Mouse (Mus musculus) stomach, embryonic 15.5 days (tissue): ENCODE measurements at regions not wholly inside any gene's neighbourhood (a gene's known extent, or its start where the extent isn't known, plus 50 kb on each side); places are given as distances from the start of the nearest gene placed in this dataset.

Source experiments
- ATAC-seq: fragments of 200-750 bp; cut with Nextera tagmentation; 2 replicates; pipeline ENCODE4 v1.8.0; 2017; ENCODE audit warnings: low read depth, moderate number of reproducible peaks, moderate TSS enrichment; ENCODE audit not compliant: insufficient read depth, low FRiP score
- H3K27ac ChIP-seq: fragments of 300-500 bp; sonication (generic); 2 replicates; pipeline ENCODE4 v1.5.1; 2015; ENCODE audit warnings: mild to moderate bottlenecking, inconsistent platforms
- H3K27me3 ChIP-seq: fragments of 300-500 bp; sonication (generic); replicated peaks from 2 replicates; pipeline ENCODE4 v1.6.1; 2015; ENCODE audit warnings: inconsistent platforms
- H3K36me3 ChIP-seq: fragments of 300-500 bp; sonication (generic); 2 replicates; pipeline ENCODE4 v1.6.1; 2015; ENCODE audit warnings: inconsistent platforms
- H3K4me1 ChIP-seq: fragments of 300-500 bp; sonication (generic); 2 replicates; pipeline ENCODE4 v1.6.1; 2015; ENCODE audit warnings: inconsistent platforms
- H3K4me2 ChIP-seq: fragments of 300-500 bp; sonication (generic); 2 replicates; pipeline ENCODE4 v1.6.1; 2015; ENCODE audit warnings: mild to moderate bottlenecking, inconsistent platforms
- H3K4me3 ChIP-seq: fragments of 300-500 bp; sonication (generic); replicated peaks from 2 replicates; pipeline ENCODE4 v1.5.1; 2015; ENCODE audit warnings: inconsistent platforms
- H3K9ac ChIP-seq: fragments of 300-500 bp; sonication (generic); 2 replicates; pipeline ENCODE4 v1.6.1; 2015; ENCODE audit warnings: inconsistent platforms
- H3K9me3 ChIP-seq: fragments of 300-500 bp; sonication (generic); 2 replicates; pipeline ENCODE4 v1.6.1; 2016; ENCODE audit warnings: inconsistent platforms
- WGBS: fragments of 180-500 bp; shearing (Covaris S2); methylation state at CpG from one replicate; pipeline ENCODE4 v1.1.7; 2015; 5-methylcytosine and 5-hydroxymethylcytosine counted together

DNA sequence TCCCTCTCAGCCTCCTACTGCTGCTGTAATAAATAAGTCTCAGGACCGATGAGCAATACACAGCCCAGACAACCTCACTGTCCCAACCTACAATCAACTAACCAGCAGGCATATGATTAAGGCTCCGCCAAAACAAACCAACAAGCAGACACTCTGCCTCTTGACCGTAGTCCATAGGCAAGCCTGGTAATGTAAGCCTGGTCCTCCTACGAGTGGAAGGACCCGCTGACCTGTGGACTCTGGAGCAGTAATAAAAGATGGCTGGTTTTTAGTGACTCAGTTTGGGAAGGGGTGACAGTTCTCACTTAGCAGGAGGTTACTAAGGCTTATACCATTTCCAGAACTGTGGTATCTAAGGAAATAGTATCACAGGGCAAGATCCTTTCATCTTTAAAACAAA is 53.4 kb downstream of the Gm47996 start:
- 73% methylated on average over 5 of the region's 5 CpGs for WGBS
- no peak overlapping the region for H3K9ac ChIP-seq
- H3K27ac ChIP-seq: no peak overlapping the region
- H3K4me3 ChIP-seq: no peak overlapping the region
- no peaks in the 10 kb centered on the region for H3K36me3 ChIP-seq
- H3K27me3 ChIP-seq: no peaks in the 10 kb centered on the region
- H3K4me2 ChIP-seq: no peak overlapping the region
- ATAC-seq: no peak
- H3K9me3 ChIP-seq: no peaks in the 10 kb centered on the region
- H3K4me1 ChIP-seq: no peaks in the 10 kb centered on the region

GRCm38 (mm10) chr1:151263830-151264229 is 53.9 kb downstream of the Gm47996 start:
- Histone ChIP-seq H3K9me3 (no peaks in the 10 kb centered on the region), H3K27ac (no peak overlapping the region), H3K4me2 (no peak overlapping the region), H3K27me3 (no peaks in the 10 kb centered on the region), H3K36me3 (no peaks in the 10 kb centered on the region), H3K4me3 (no peak overlapping the region), H3K4me1 (no peaks in the 10 kb centered on the region), H3K9ac (no peak overlapping the region)
- ATAC-seq: no peak
- WGBS: 76% methylated on average over 2 of the region's 2 CpGs

DNA sequence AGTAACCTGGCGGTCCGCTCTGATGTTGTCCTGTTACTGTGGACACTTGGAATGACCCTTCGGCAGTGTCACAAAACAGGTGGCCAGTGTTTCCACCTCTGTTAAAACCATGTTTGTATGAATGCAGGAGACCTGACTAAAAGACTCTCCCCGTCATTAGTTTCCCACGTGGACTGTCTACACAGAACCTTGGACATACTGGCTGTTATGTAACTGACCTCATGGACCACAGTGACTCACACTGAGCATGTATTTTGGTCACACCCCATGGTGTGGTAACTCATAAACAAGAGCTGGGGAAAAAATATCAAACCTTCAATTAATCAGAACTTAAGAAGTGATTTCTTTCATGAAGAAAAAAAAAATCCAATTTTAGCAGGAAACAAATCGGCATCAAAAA is 54.9 kb downstream of the Gm47996 start:
- Histone ChIP-seq H3K9me3 (no peaks in the 10 kb centered on the region), H3K36me3 (no peaks in the 10 kb centered on the region), H3K9ac (no peak overlapping the region), H3K4me2 (no peak overlapping the region), H3K27ac (no peak overlapping the region), H3K27me3 (no peaks in the 10 kb centered on the region), H3K4me3 (no peak overlapping the region), H3K4me1 (no peaks in the 10 kb centered on the region)
- ATAC-seq: no peak
- 88% methylated on average over 6 of the region's 6 CpGs for WGBS

DNA sequence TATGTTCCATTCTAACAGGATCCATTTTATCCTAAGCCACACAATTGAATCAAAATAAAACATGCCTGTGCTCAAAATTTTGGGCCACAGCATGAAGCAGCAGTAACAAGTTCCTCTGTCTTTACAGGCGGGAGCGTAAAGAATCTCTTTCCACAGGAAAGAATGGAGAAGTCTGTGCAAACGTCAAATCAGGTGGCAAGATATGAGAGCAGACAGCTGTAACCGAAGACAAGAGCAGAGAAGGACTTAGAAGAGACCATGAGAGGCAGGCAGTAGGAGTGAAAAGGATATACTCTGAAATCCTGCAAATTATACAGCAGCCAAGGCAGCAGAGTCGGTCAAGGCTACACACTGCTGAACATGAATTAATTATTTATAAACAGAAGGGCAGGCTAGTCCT is 55.7 kb downstream of the Gm47996 start:
- Histone ChIP-seq H3K36me3 (no peaks in the 10 kb centered on the region), H3K9me3 (no peaks in the 10 kb centered on the region), H3K4me3 (no peak overlapping the region), H3K4me2 (no peak overlapping the region), H3K4me1 (no peaks in the 10 kb centered on the region), H3K9ac (no peak overlapping the region), H3K27me3 (no peaks in the 10 kb centered on the region), H3K27ac (no peak overlapping the region)
- ATAC-seq: no peak
- 70% methylated on average over 5 of the region's 5 CpGs for WGBS

DNA sequence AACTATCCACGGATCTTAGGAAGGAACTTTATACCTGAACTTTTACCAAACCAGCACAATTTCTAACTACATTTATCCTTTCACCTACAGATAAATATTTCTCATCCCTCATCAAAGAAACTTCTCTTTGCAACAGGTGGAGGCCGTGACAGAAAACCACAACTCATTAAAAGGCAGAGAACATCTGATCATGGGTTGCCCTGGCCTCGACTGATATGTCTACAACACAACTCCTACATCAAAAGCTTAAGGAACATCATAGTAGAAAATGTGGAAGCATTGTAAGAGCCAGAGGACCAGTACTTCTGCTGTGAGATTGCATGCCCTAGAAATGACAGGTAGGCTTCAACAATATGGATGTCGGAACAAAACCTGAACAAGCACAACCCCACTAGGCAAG is 56.8 kb downstream of the Gm47996 start:
- Histone ChIP-seq H3K27ac (no peak overlapping the region), H3K9me3 (no peaks in the 10 kb centered on the region), H3K4me3 (no peak overlapping the region), H3K4me2 (no peak overlapping the region), H3K27me3 (no peaks in the 10 kb centered on the region), H3K36me3 (no peaks in the 10 kb centered on the region), H3K4me1 (no peaks in the 10 kb centered on the region), H3K9ac (no peak overlapping the region)
- no peak for ATAC-seq
- WGBS: 83% methylated on average over 4 of the region's 4 CpGs

DNA sequence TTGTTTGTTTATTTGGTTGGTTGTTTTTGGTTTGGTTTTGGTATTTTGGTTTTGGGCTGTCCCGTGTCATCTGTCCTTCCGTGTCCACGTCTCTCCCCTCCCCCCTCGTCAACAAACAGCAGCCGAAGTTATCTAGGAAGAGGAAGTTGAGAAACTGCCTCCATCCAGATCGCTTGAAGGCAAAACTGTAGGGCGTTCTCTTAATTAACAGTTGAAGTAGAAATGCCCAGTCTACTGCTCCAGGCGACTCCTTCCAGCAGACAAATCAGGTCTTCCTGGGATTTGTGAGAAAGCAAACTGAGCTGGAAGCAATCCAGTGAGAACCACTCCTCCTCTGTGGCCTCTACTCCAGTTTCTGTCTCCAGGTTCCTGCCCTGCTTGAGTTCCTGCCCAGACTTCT is 60.8 kb downstream of the Gm47996 start:
- no peak overlapping the region for H3K4me2 ChIP-seq
- no peak overlapping the region for H3K27ac ChIP-seq
- H3K9me3 ChIP-seq: no peaks in the 10 kb centered on the region
- no peak for ATAC-seq
- H3K4me3 ChIP-seq: no peak overlapping the region
- no peak overlapping the region for H3K9ac ChIP-seq
- no peaks in the 10 kb centered on the region for H3K27me3 ChIP-seq
- 62% methylated on average over 8 of the region's 8 CpGs for WGBS
- no peaks in the 10 kb centered on the region for H3K36me3 ChIP-seq
- no peaks in the 10 kb centered on the region for H3K4me1 ChIP-seq

GRCm38 (mm10) chr1:151274306-151274705 is 64.4 kb downstream of the Gm47996 start:
- ATAC-seq: no peak
- no peaks in the 10 kb centered on the region for H3K27me3 ChIP-seq

DNA sequence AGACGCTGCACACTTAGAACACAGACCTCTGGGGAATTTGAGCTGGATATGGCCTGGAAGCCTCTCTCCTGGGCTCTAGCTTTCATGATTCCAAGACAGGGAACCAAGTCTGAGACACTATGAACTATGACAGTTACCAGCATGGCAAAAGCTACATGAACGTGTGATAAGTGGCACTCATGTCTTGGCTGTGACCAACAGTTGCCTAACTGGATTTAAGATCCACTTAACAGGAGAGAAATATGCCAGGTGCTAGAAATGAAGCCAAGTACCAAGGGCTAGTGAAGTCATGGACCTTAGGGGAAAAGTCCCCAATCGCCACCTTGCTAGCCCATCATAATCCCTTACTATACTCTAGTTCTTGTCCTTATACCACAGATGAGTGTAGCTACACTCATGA is 65.7 kb downstream of the Gm47996 start:
- H3K9ac ChIP-seq: no peak overlapping the region

More at GRCm38 (mm10) chr1:151274306-151274705, 64.4 kb downstream of the Gm47996 start:
- 82% methylated on average over 4 of the region's 4 CpGs for WGBS
- H3K4me2 ChIP-seq: no peak overlapping the region
- no peak overlapping the region for H3K9ac ChIP-seq
- no peaks in the 10 kb centered on the region for H3K4me1 ChIP-seq
- no peak overlapping the region for H3K4me3 ChIP-seq
- H3K36me3 ChIP-seq: no peaks in the 10 kb centered on the region
- no peaks in the 10 kb centered on the region for H3K9me3 ChIP-seq
- H3K27ac ChIP-seq: no peak overlapping the region

DNA sequence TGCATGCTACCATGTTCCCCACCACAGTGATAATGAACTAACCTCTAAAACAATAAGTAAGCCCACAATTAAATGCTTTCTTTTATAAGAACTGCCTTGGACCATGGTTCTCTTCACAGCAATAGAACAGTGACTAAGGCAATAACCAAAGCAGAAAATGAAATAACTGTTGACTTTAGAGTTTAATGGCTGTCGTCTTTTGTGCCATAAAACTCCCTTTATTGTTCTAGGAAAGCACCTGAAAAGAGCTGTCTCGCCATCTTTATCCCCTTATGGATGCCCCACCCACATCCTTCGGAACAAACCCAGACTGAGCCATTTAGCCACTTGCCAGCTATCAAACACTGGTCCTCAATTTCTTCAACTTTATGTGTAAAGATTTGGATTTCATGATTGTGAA is 64.3 kb upstream of the Ivns1abp start:
- Histone ChIP-seq H3K4me3 (no peak overlapping the region), H3K27ac (no peak overlapping the region), H3K4me2 (no peak overlapping the region), H3K9me3 (no peaks in the 10 kb centered on the region), H3K9ac (no peak overlapping the region), H3K4me1 (no peaks in the 10 kb centered on the region), H3K27me3 (no peaks in the 10 kb centered on the region), H3K36me3 (no peaks in the 10 kb centered on the region)
- ATAC-seq: no peak
- 66% methylated on average over 3 of the region's 3 CpGs for WGBS

More for the DNA sequence above, 65.7 kb downstream of the Gm47996 start:
- ATAC-seq: no peak
- 87% methylated on average over 3 of the region's 3 CpGs for WGBS
- no peak overlapping the region for H3K27ac ChIP-seq
- no peaks in the 10 kb centered on the region for H3K27me3 ChIP-seq
- H3K4me3 ChIP-seq: no peak overlapping the region
- H3K36me3 ChIP-seq: no peaks in the 10 kb centered on the region
- no peaks in the 10 kb centered on the region for H3K9me3 ChIP-seq
- H3K4me2 ChIP-seq: no peak overlapping the region
- no peaks in the 10 kb centered on the region for H3K4me1 ChIP-seq

GRCm38 (mm10) chr1:151285045-151285444 is 59.2 kb upstream of the Ivns1abp start:
- Histone ChIP-seq H3K4me3 (no peak overlapping the region), H3K27ac (no peak overlapping the region), H3K36me3 (no peaks in the 10 kb centered on the region), H3K27me3 (no peaks in the 10 kb centered on the region), H3K9me3 (no peaks in the 10 kb centered on the region), H3K4me1 (0 out of 2 replicates have a peak, but pooled peaks cover 5% of the 10 kb centered on the region), H3K9ac (no peak overlapping the region), H3K4me2 (no peak overlapping the region)
- WGBS: 88% methylated on average over 7 of the region's 7 CpGs
- ATAC-seq: no peak

DNA sequence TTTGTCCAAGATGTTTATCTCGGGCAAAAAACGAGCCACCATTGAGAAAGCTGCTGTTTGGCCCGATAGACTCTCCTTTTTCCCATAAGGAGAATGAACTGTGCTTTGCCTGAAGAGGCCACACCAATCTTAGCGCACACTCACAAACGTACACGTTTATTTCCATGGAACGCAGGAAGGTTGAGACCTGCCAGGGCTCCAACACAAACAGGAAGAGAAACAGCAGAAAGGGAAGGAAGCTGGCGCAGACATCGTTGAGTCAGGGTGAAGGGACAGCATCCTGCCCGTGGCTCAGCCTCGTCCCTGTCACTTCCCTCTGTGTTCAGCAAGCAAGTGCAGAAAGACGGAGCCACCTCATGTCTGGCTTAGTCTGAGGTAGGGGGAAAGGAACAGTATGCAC is 56.8 kb upstream of the Ivns1abp start:
- Histone ChIP-seq H3K27ac (peak overlapping the region; percentile 31; the same call in 1 of the 2 replicates), H3K9me3 (no peaks in the 10 kb centered on the region)
- peak; percentile 27; the same call in 1 of the 2 replicates for ATAC-seq

DNA sequence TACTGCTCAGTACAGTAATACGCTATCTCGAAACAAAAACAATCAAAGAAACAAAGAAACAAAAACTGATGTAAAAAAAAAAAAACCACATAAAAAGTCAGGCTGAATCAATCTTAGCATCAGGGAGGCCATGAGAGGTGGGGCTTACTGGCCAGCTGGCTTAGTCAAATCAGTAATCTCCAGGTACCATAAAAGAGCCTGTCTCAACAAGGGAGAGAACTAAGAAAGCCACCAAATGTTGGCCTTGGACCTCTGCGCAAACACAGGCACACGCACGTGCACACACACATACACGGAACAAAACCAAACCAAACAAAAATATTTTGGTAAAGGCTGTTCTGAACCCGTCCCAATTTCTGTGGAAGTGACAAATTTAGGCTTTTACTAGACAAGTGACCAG is 55.2 kb upstream of the Ivns1abp start:
- H3K27me3 ChIP-seq: no peaks in the 10 kb centered on the region
- WGBS: 76% methylated on average over 7 of the region's 7 CpGs
- no peaks in the 10 kb centered on the region for H3K9me3 ChIP-seq
- no peak overlapping the region for H3K4me3 ChIP-seq
- ATAC-seq: no peak
- H3K4me2 ChIP-seq: no peak overlapping the region
- no peaks in the 10 kb centered on the region for H3K36me3 ChIP-seq
- H3K27ac ChIP-seq: no peak overlapping the region
- H3K9ac ChIP-seq: no peak overlapping the region
- 0 out of 2 replicates have a peak, but pooled peaks cover 5% of the 10 kb centered on the region for H3K4me1 ChIP-seq

More for the DNA sequence above, 56.8 kb upstream of the Ivns1abp start:
- Histone ChIP-seq H3K4me3 (no peak overlapping the region), H3K4me1 (0 out of 2 replicates have a peak, but pooled peaks cover 5% of the 10 kb centered on the region), H3K4me2 (no peak overlapping the region), H3K9ac (no peak overlapping the region), H3K36me3 (no peaks in the 10 kb centered on the region), H3K27me3 (no peaks in the 10 kb centered on the region)
- WGBS: 60% methylated on average over 12 of the region's 12 CpGs
